Mouse (Mus musculus) myocyte (in vitro differentiated cells): Measurements from ENCODE around the gene Rbms3. TPM values are rescaled to one million over a fixed set of nuclear protein-coding genes. Genes with fewer than 3 reads are reported as not detected.

ENCODE experiments used
- H3K27me3 ChIP-seq: one replicate; pipeline ENCODE4 v1.6.1; 2011; ENCODE audit not compliant: control insufficient read depth, insufficient read depth, insufficient read length
- H3K36me3 ChIP-seq: one replicate; pipeline ENCODE4 v1.6.1; 2011; ENCODE audit not compliant: control insufficient read depth, insufficient read depth
- H3K4me2 ChIP-seq: one replicate; pipeline ENCODE4 v1.6.1; 2011; ENCODE audit warnings: low read depth, control low read depth
- H3K4me3 ChIP-seq: one replicate; pipeline ENCODE4 v1.5.1; 2011; ENCODE audit warnings: mild to moderate bottlenecking, control low read depth, moderate library complexity
- H3K79me2 ChIP-seq: one replicate; pipeline ENCODE4 v1.6.1; 2011; ENCODE audit not compliant: control insufficient read depth, insufficient read depth
- H3ac ChIP-seq: one replicate; pipeline ENCODE4 v1.6.1; 2011; ENCODE audit not compliant: control insufficient read depth, insufficient read length
- CEBPB ChIP-seq: IDR thresholded peaks from 2 replicates; pipeline ENCODE4 v1.6.1; 2011; ENCODE audit warnings: mild to moderate bottlenecking, moderate library complexity; ENCODE audit not compliant: poor library complexity, insufficient read depth, severe bottlenecking
- E2F4 ChIP-seq: IDR thresholded peaks from one replicate; pipeline ENCODE4 v1.6.1; 2011; ENCODE audit warnings: mild to moderate bottlenecking, control low read depth, moderate library complexity; ENCODE audit not compliant: insufficient read depth
- MAX ChIP-seq: IDR thresholded peaks from one replicate; pipeline ENCODE4 v1.6.1; 2011; ENCODE audit warnings: low read depth, mild to moderate bottlenecking, control low read depth
- MYOD1 ChIP-seq, 3 experiments: IDR thresholded peaks; one replicate each; pipeline ENCODE4 v1.6.1; 2011; ENCODE audit warnings: control low read depth in 2 of 3, low read depth in 2 of 3, mild to moderate bottlenecking in 2 of 3, moderate library complexity in 1 of 3; ENCODE audit not compliant: insufficient read length in 2 of 3, control insufficient read depth in 1 of 3
- MYOG ChIP-seq, 3 experiments: IDR thresholded peaks; one replicate each; pipeline ENCODE4 v1.6.1; 2011; ENCODE audit warnings: control low read depth in 2 of 3, low read depth in 2 of 3, mild to moderate bottlenecking in 2 of 3; ENCODE audit not compliant: insufficient read length in 2 of 3, control insufficient read depth in 1 of 3, insufficient read depth in 1 of 3
- POLR2A ChIP-seq: IDR thresholded peaks from one replicate; pipeline ENCODE4 v1.6.1; 2011; ENCODE audit warnings: low read depth, mild to moderate bottlenecking, control low read depth, moderate library complexity; ENCODE audit not compliant: insufficient read length
- POLR2AphosphoS2 ChIP-seq: IDR thresholded peaks from one replicate; pipeline ENCODE4 v1.6.1; 2011; ENCODE audit warnings: low read depth, control low read depth; ENCODE audit not compliant: insufficient read length
- REST ChIP-seq: IDR thresholded peaks from one replicate; pipeline ENCODE4 v1.6.1; 2011; ENCODE audit warnings: mild to moderate bottlenecking, control low read depth, moderate library complexity; ENCODE audit not compliant: insufficient read depth, insufficient read length
- SRF ChIP-seq: IDR thresholded peaks from one replicate; pipeline ENCODE4 v1.6.1; 2011; ENCODE audit warnings: low read depth; ENCODE audit not compliant: control insufficient read depth, insufficient read length
- TCF12 ChIP-seq: IDR thresholded peaks from one replicate; pipeline ENCODE4 v1.6.1; 2011; ENCODE audit warnings: mild to moderate bottlenecking, control low read depth; ENCODE audit not compliant: poor library complexity, insufficient read depth, severe bottlenecking
- TCF3 ChIP-seq: IDR thresholded peaks from one replicate; pipeline ENCODE4 v1.6.1; 2011; ENCODE audit warnings: low read depth, control low read depth; ENCODE audit not compliant: insufficient read length
- USF1 ChIP-seq: IDR thresholded peaks from one replicate; pipeline ENCODE4 v1.6.1; 2011; ENCODE audit warnings: low read depth, mild to moderate bottlenecking, control low read depth, moderate library complexity
- polyA plus RNA-seq: library from polyadenylated mRNA; unstranded; fragments of >200 nt; fragmentation: generic; extraction: Trizol; gene quantifications from one replicate; pipeline ENCODE4 v1.2.1, GENCODE M21; 2012; ENCODE audit warnings: missing spikeins

The Rbms3 gene
- polyA plus RNA-seq, 1 experiment = 4.5 TPM

DNA sequence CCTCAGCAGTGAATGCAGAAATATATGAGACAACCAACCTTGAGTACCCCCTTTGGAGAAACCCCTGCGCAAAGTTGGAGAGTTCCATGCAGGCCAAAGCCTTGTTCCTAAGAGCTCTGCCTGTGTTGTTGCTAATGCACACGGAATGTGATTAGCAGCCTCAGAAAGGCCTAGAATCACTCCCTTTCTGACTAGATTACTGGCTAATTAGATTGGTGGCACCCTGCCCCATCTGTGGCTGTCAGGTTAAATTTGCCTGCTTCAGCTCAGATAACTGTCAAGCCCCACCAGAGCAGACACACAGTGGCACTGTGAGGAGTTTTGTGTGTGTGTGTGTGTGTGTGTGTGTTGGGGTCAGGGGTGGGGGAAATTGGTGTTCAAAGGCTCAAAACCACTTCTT lies 724.1 kb downstream of the Rbms3 start:
- H3K27me3 ChIP-seq = no peaks in the 10 kb centered on the region
- H3K4me2 ChIP-seq = no peak overlapping the region
- H3K36me3 ChIP-seq = no peaks in the 10 kb centered on the region
- no peaks in the 10 kb centered on the region for H3K79me2 ChIP-seq
- TF ChIP-seq TCF3 (no peak), TCF12 (no peak), POLR2A (no peak), REST (no peak), MYOD1 (IDR thresholded peaks at IDR 0.05; ENCODE audit: control insufficient read depth in 1 of 3, insufficient read length in 2 of 3, low read depth in 2 of 3) (no peak), SRF (no peak), USF1 (no peak), MYOG (IDR thresholded peaks at IDR 0.05; ENCODE audit: control insufficient read depth in 1 of 3, insufficient read depth in 1 of 3, insufficient read length in 2 of 3, low read depth in 2 of 3) (no peak), E2F4 (no peak)
- no peak overlapping the region for H3ac ChIP-seq
- H3K4me3 ChIP-seq = no peak overlapping the region

- Histone ChIP-seq H3K79me2 (no peaks in the 10 kb centered on the region), H3ac (no peak overlapping the region), H3K4me2 (peak overlapping the region; percentile 49), H3K4me3 (no peak overlapping the region), H3K36me3 (no peaks in the 10 kb centered on the region), H3K27me3 (no peaks in the 10 kb centered on the region)
- TF ChIP-seq MAX (no peak), POLR2AphosphoS2 (no peak), TCF3 (no peak), E2F4 (no peak), MYOD1 (IDR thresholded peaks at IDR 0.05; ENCODE audit: control insufficient read depth in 1 of 3, insufficient read length in 2 of 3, low read depth in 2 of 3) (no peak), SRF (no peak), USF1 (no peak)
Measured at GRCm38 (mm10) chr9:116903304-116903993, 726.3 kb downstream of the Rbms3 start.

DNA sequence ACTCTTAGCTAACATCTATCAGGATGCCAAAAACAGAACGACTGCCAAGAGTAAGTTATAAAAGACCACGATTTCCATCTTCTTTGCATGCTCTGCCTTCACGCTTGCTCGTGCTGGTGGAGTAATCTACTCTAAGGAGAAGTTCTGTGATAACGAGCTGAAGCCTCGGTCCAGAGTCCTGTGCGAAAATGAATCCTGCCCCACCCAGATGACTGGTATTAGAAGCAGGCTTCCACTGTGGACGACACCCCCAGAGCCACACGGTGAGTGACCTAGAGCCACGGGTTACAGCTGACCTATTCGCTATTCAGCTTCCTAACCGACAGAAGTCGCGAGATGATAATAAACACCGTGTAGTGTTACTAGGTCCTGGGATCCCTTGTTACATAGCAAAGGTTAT lies 730.3 kb downstream of the Rbms3 start:
- Histone ChIP-seq H3K36me3 (no peaks in the 10 kb centered on the region), H3K79me2 (no peaks in the 10 kb centered on the region), H3K4me3 (no peak overlapping the region), H3K4me2 (no peak overlapping the region), H3ac (no peak overlapping the region), H3K27me3 (no peaks in the 10 kb centered on the region)
- no peak for TF ChIP-seq E2F4
- no peak for TF ChIP-seq POLR2AphosphoS2
- TF ChIP-seq TCF3 = no peak
- TF ChIP-seq CEBPB = no peak
- TF ChIP-seq USF1 = no peak
- TF ChIP-seq TCF12 = no peak
- TF ChIP-seq MAX = no peak

- no peak overlapping the region for H3ac ChIP-seq
- H3K79me2 ChIP-seq = no peaks in the 10 kb centered on the region
- no peaks in the 10 kb centered on the region for H3K36me3 ChIP-seq
- no peak overlapping the region for H3K4me3 ChIP-seq
- no peak for TF ChIP-seq TCF12
- TF ChIP-seq USF1 = no peak
- TF ChIP-seq SRF = no peak
- TF ChIP-seq POLR2A = no peak
- H3K4me2 ChIP-seq = no peak overlapping the region
- no peaks in the 10 kb centered on the region for H3K27me3 ChIP-seq
Measured at GRCm38 (mm10) chr9:116886973-116887680, 742.6 kb downstream of the Rbms3 start.

- H3K36me3 ChIP-seq = no peaks in the 10 kb centered on the region
Measured at GRCm38 (mm10) chr9:116885617-116886016, 744.1 kb downstream of the Rbms3 start.

More at GRCm38 (mm10) chr9:116885617-116886016, 744.1 kb downstream of the Rbms3 start:
- Histone ChIP-seq H3K79me2 (no peaks in the 10 kb centered on the region), H3K4me2 (no peak overlapping the region), H3K27me3 (no peaks in the 10 kb centered on the region), H3ac (no peak overlapping the region), H3K4me3 (no peak overlapping the region)
- TF ChIP-seq CEBPB (no peak), REST (no peak), E2F4 (no peak), TCF3 (no peak), USF1 (no peak), POLR2AphosphoS2 (no peak), MYOD1 (IDR thresholded peaks at IDR 0.05; ENCODE audit: control insufficient read depth in 1 of 3, insufficient read length in 2 of 3, low read depth in 2 of 3) (no peak), POLR2A (no peak), MAX (no peak), SRF (no peak), TCF12 (no peak), MYOG (IDR thresholded peaks at IDR 0.05; ENCODE audit: control insufficient read depth in 1 of 3, insufficient read depth in 1 of 3, insufficient read length in 2 of 3, low read depth in 2 of 3) (no peak)
